Mouse (Mus musculus) mouse embryonic stem cell (cell line): ENCODE data around the gene Rad9a.

Experiments used
- in situ Hi-C, 2 experiments: fragments of 300-500 bp; cut with MboI; formaldehyde crosslinking; loops; 1 replicate in 1 of 2; 3 replicates in 1 of 2; pipeline ENCODE4 v1.14.3; 2019 to 2020; ENCODE audit warnings: low sequenced_read_pairs in 2 of 2, low pct_unique_long_range_greater_than_20kb in 1 of 2, mixed read lengths in 1 of 2; ENCODE audit not compliant: unreplicated experiment in 1 of 2

Gene Rad9a

DNA sequence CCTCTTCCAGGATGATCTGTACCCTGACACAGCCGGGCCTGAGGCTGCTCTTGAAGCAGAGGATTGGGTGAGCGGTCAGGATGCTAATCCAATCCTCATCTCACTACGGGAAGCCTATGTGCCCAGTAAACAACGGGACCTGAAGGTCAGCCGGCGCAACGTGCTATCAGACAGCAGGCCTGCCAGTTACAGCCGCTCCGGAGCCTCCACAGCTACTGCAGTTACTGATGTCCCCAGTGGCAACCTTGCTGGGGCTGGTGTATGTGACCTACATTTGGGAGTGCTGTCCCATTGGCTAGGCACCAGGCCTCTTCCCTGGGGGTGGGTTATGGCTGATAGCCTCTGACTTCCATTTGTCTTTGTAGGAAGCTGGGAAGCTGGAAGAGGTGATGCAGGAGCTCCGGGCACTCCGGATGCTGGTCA is 48.2 kb downstream of the Rad9a start, which contains the start of gene Ptprcap:
Gene Ptprcap (plus strand): TSS at position 373 of the 423 bp plus-strand sequence.
- in situ Hi-C loops, result no loop called here

- in situ Hi-C loops, result no loop called here
These were observed 48.8 kb downstream of the Rad9a start for GRCm38 (mm10) chr19:4152445-4153231.

GRCm38 (mm10) chr19:4151898-4152297 is 49.6 kb downstream of the Rad9a start:
- in situ Hi-C loops, result no loop called here

DNA sequence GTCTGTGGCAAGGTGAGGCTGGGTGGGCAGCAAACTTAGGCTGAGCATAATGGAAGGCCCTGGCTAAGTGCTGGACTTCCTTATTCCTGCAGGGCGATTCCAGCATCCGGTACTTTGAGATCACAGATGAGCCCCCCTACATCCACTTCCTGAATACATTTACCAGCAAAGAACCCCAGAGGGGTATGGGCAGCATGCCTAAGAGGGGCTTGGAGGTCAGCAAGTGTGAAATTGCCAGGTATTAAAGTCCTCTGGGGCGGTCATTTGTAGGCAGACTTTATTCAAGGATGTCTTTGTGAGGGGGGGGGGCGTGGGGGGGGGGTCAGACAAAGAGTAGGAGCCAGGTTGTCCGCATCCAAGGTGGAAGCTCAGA is 50.0 kb downstream of the Rad9a start:
- in situ Hi-C loops, result no loop called here

GRCm38 (mm10) chr19:4150567-4151487 is 50.6 kb downstream of the Rad9a start:
- in situ Hi-C loops, result no loop called here

GRCm38 (mm10) chr19:4149764-4150461 is 51.5 kb downstream of the Rad9a start:
- in situ Hi-C loops, result no loop called here

- in situ Hi-C loops, result no loop called here
These were observed 52.2 kb downstream of the Rad9a start for GRCm38 (mm10) chr19:4149283-4149682.

DNA sequence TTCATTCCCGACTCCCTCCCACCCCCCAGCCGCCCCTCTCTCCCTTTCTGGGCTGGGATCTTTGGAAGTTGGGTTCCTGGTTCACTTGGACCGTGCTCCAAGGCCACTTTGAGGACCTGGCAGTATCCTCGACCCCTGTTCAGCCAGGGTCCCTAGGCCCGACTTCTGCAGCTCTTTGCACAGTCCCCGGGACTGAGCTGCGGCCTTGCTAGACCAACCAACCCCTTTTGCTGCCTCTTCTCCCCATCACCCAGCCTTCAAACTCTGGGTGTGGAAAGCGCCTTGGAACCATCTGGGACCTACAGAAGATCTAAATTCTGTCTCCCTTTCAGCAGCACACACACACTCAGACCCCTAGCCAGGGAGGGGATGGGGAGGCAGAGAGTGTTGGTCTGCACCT is 52.6 kb downstream of the Rad9a start:
- in situ Hi-C loops, result no loop called here

- in situ Hi-C loops, result no loop called here
These were observed 53.0 kb downstream of the Rad9a start, which contains the start of gene Coro1b for GRCm38 (mm10) chr19:4148491-4148806. Gene Coro1b (plus strand): TSS chr19:4148619.

DNA sequence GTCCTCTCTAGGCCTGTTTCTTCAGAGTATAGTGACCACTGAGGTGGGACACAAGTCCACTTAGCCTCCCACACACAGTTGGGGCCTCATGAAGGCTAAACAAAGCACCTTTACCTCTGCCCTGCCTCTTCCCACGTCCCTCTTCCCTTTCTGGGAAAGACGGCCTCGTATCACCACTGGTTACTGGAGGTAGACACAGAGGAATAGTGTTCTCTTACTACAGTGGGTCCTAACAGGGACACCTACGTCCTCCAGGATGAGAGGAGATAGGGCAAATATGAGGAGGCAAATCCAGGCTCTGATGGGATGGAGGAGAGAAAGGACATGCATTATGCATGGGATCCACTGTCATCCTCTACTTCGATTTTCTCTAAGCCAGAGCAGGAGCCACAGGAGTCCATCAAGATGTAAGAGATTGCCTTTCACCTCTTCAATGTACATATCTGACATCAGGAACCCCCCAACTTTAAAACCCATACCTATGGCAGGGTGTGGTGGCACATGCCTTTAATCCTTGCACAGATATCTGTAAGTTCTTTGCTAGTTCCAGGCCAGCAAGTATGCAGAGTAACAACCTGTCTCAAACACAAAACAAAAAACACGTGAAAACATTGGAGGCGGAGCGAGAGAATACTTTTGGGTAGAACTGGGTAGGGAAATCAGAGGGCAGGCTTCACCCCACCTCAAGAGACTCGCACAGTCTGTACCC is 53.5 kb downstream of the Rad9a start:
- in situ Hi-C loops, result no loop called here

- in situ Hi-C loops, result no loop called here
These were observed 54.4 kb downstream of the Rad9a start for GRCm38 (mm10) chr19:4147022-4147405.

- in situ Hi-C loops, result no loop called here
These were observed 55.0 kb downstream of the Rad9a start for GRCm38 (mm10) chr19:4146366-4147021.

- in situ Hi-C loops, result no loop called here
These were observed 55.5 kb downstream of the Rad9a start for GRCm38 (mm10) chr19:4145936-4146335.
